Mouse (Mus musculus) lung, postnatal 0 days (tissue): ENCODE results near the gene Megf6. TPM values are rescaled to one million over a fixed set of nuclear protein-coding genes. Genes with fewer than 3 reads are reported as not detected.
A peak's percentile ranks its signal among the peaks of the same experiment; 100 is the strongest.

Source experiments
- ATAC-seq: fragments of 200-750 bp; cut with Nextera tagmentation; 2 replicates; pipeline ENCODE4 v1.8.0; 2017; ENCODE audit warnings: moderate library complexity
- DNase-seq: peaks from one replicate; pipeline ENCODE4 v3.0.0-alpha.2; 2016; ENCODE audit warnings: low spot score
- H3K27ac ChIP-seq: fragments of 300-500 bp; sonication (generic); 2 replicates; pipeline ENCODE4 v1.5.1; 2014; ENCODE audit warnings: antibody characterized with exemption, mild to moderate bottlenecking, low read length, mixed read lengths
- H3K27me3 ChIP-seq: fragments of 300-500 bp; sonication (generic); replicated peaks from 2 replicates; pipeline ENCODE4 v1.6.1; 2014; ENCODE audit warnings: low read length, mixed read lengths; ENCODE audit not compliant: insufficient read depth
- H3K36me3 ChIP-seq: fragments of 300-500 bp; sonication (generic); 2 replicates; pipeline ENCODE4 v1.6.1; 2014; ENCODE audit warnings: low read length, mixed read lengths; ENCODE audit not compliant: insufficient read depth
- H3K4me1 ChIP-seq: fragments of 300-500 bp; sonication (generic); 2 replicates; pipeline ENCODE4 v1.6.1; 2014; ENCODE audit warnings: antibody characterized with exemption, low read depth, low read length, mixed read lengths; ENCODE audit not compliant: insufficient read depth
- H3K4me2 ChIP-seq: fragments of 300-500 bp; sonication (generic); replicated peaks from 2 replicates; pipeline ENCODE4 v1.6.1; 2014; ENCODE audit warnings: low read depth, mild to moderate bottlenecking, low read length, moderate library complexity, mixed read lengths
- H3K4me3 ChIP-seq: fragments of 300-500 bp; sonication (generic); 2 replicates; pipeline ENCODE4 v1.5.1; 2014; ENCODE audit warnings: low read depth, low read length
- H3K9ac ChIP-seq: fragments of 300-500 bp; sonication (generic); replicated peaks from 2 replicates; pipeline ENCODE4 v1.6.1; 2014; ENCODE audit warnings: low read depth, mild to moderate bottlenecking
- H3K9me3 ChIP-seq: fragments of 300-500 bp; sonication (generic); 2 replicates; pipeline ENCODE4 v1.6.1; 2016; ENCODE audit warnings: low read length, mixed read lengths
- CTCF ChIP-seq: IDR thresholded peaks from 2 replicates; pipeline ENCODE4 v1.5.1; 2016; ENCODE audit warnings: antibody characterized with exemption, mild to moderate bottlenecking
- EP300 ChIP-seq: IDR thresholded peaks from 2 replicates; pipeline ENCODE4 v1.6.1; 2016; ENCODE audit warnings: antibody characterized with exemption, mild to moderate bottlenecking, control low read depth
- WGBS: fragments of 180-500 bp; shearing (Covaris S2); extraction: QIAGEN DNeasy Blood & Tissue Kit; methylation state at CpG from one replicate; pipeline ENCODE4 v1.1.7; 2014; 5-methylcytosine and 5-hydroxymethylcytosine counted together
- polyA plus RNA-seq: library from polyadenylated mRNA; unstranded; fragments of >200 nt; fragmentation: Nextera tagmentation; extraction: Ambion mirVana; gene quantifications from 2 replicates; pipeline ENCODE4 v1.2.1, GENCODE M21; 2015

Megf6 gene
- polyA plus RNA-seq, result 24.1 and 25.5 TPM in 2 replicates

GRCm38 (mm10) chr4:154170506-154171150 is at the start of gene Megf6:
Megf6 (plus strand) TSS chr4:154170730.
- no peak within 1 kb of the TSS; the same call in 1 of the 2 replicates for H3K9ac ChIP-seq
- H3K4me2 ChIP-seq, result peak within 1 kb of the TSS; percentile 78
- peak; percentile 54 for DNase-seq
- H3K9me3 ChIP-seq, result no peaks in the 10 kb centered on the region
- TF ChIP-seq EP300, result no peak
- TF ChIP-seq CTCF, result no peak
- no peaks in the 10 kb centered on the region for H3K36me3 ChIP-seq
- H3K27me3 ChIP-seq, result peaks cover 41% of the 10 kb centered on the region
- H3K27ac ChIP-seq, result 0 out of 2 replicates have a peak within 1 kb of the TSS, but pooled peaks have one; percentile 26
- peak; percentile 76 for ATAC-seq
- WGBS, result under 1% methylated on average over 43 of the region's 61 CpGs
- peak within 1 kb of the TSS; percentile 45 for H3K4me3 ChIP-seq
- H3K4me1 ChIP-seq, result 0 out of 2 replicates have a peak, but pooled peaks cover 4% of the 10 kb centered on the region

- TF ChIP-seq EP300 (no peak), CTCF (no peak)
- ATAC-seq (no peak), DNase-seq (no peak)
- H3K9ac ChIP-seq, result no peak overlapping the region
- no peaks in the 10 kb centered on the region for H3K4me1 ChIP-seq
- H3K27ac ChIP-seq, result no peak overlapping the region
- H3K9me3 ChIP-seq, result no peaks in the 10 kb centered on the region
- H3K36me3 ChIP-seq, result no peaks in the 10 kb centered on the region
- H3K4me3 ChIP-seq, result no peak overlapping the region
- WGBS, result 75% methylated on average over 11 of the region's 11 CpGs
- no peaks in the 10 kb centered on the region for H3K27me3 ChIP-seq
- no peak overlapping the region for H3K4me2 ChIP-seq
These were observed 48.7 kb upstream of the Megf6 start for GRCm38 (mm10) chr4:154121800-154122199.

GRCm38 (mm10) chr4:154122374-154122773 is 48.2 kb upstream of the Megf6 start:
- Histone ChIP-seq H3K4me2 (no peak overlapping the region), H3K9ac (no peak overlapping the region), H3K36me3 (no peaks in the 10 kb centered on the region), H3K27me3 (no peaks in the 10 kb centered on the region), H3K9me3 (no peaks in the 10 kb centered on the region), H3K27ac (no peak overlapping the region), H3K4me3 (no peak overlapping the region), H3K4me1 (no peaks in the 10 kb centered on the region)
- no peak for DNase-seq
- ATAC-seq, result no peak
- 67% methylated on average over 7 of the region's 7 CpGs for WGBS
- TF ChIP-seq CTCF, result no peak
- no peak for TF ChIP-seq EP300

GRCm38 (mm10) chr4:154123553-154123952 is 47.0 kb upstream of the Megf6 start:
- no peak overlapping the region for H3K27ac ChIP-seq
- DNase-seq (no peak), ATAC-seq (no peak)
- no peak overlapping the region for H3K4me3 ChIP-seq
- no peaks in the 10 kb centered on the region for H3K4me1 ChIP-seq
- 61% methylated on average over 6 of the region's 6 CpGs for WGBS
- no peak overlapping the region for H3K9ac ChIP-seq
- no peaks in the 10 kb centered on the region for H3K36me3 ChIP-seq
- H3K4me2 ChIP-seq, result no peak overlapping the region
- H3K27me3 ChIP-seq, result no peaks in the 10 kb centered on the region
- H3K9me3 ChIP-seq, result no peaks in the 10 kb centered on the region
- TF ChIP-seq EP300 (no peak), CTCF (no peak)

GRCm38 (mm10) chr4:154125202-154125601 is 45.3 kb upstream of the Megf6 start:
- H3K27me3 ChIP-seq, result no peaks in the 10 kb centered on the region
- H3K27ac ChIP-seq, result no peak overlapping the region
- WGBS, result 72% methylated on average over 5 of the region's 5 CpGs

GRCm38 (mm10) chr4:154127273-154127672 is 43.3 kb upstream of the Megf6 start:
- TF ChIP-seq CTCF (no peak), EP300 (no peak)
- no peaks in the 10 kb centered on the region for H3K27me3 ChIP-seq
- ATAC-seq (no peak), DNase-seq (no peak)
- no peak overlapping the region for H3K9ac ChIP-seq
- H3K36me3 ChIP-seq, result no peaks in the 10 kb centered on the region
- no peak overlapping the region for H3K4me2 ChIP-seq
- H3K4me3 ChIP-seq, result no peak overlapping the region
- no peaks in the 10 kb centered on the region for H3K4me1 ChIP-seq
- WGBS, result 69% methylated on average over 3 of the region's 3 CpGs
- H3K27ac ChIP-seq, result no peak overlapping the region
- H3K9me3 ChIP-seq, result no peaks in the 10 kb centered on the region

More at GRCm38 (mm10) chr4:154125202-154125601, 45.3 kb upstream of the Megf6 start:
- Histone ChIP-seq H3K4me2 (no peak overlapping the region), H3K4me1 (no peaks in the 10 kb centered on the region), H3K36me3 (no peaks in the 10 kb centered on the region), H3K4me3 (no peak overlapping the region), H3K9ac (no peak overlapping the region), H3K9me3 (no peaks in the 10 kb centered on the region)
- no peak for ATAC-seq
- no peak for DNase-seq
- no peak for TF ChIP-seq CTCF
- no peak for TF ChIP-seq EP300
